Mouse (Mus musculus) midbrain, embryonic 12.5 days (tissue): ENCODE measurements around the gene Crocc. TPM values are rescaled to one million over a fixed set of nuclear protein-coding genes. Genes with fewer than 3 reads are reported as not detected.

Experiments used
- ATAC-seq: fragments of 200-750 bp; cut with Nextera tagmentation; 2 replicates; pipeline ENCODE4 v1.8.0; 2017; ENCODE audit warnings: low read depth, moderate TSS enrichment, moderate library complexity; ENCODE audit not compliant: low FRiP score
- H3K27ac ChIP-seq: fragments of 300-500 bp; sonication (generic); replicated peaks from 2 replicates; pipeline ENCODE4 v1.5.1; 2016; ENCODE audit warnings: mild to moderate bottlenecking
- H3K27me3 ChIP-seq: fragments of 300-500 bp; sonication (generic); 2 replicates; pipeline ENCODE4 v1.6.1; 2016; ENCODE audit warnings: mild to moderate bottlenecking
- H3K36me3 ChIP-seq: fragments of 300-500 bp; sonication (generic); 2 replicates; pipeline ENCODE4 v1.6.1; 2016
- H3K4me1 ChIP-seq: fragments of 300-500 bp; sonication (generic); 2 replicates; pipeline ENCODE4 v1.6.1; 2016
- H3K4me2 ChIP-seq: fragments of 300-500 bp; sonication (generic); replicated peaks from 2 replicates; pipeline ENCODE4 v1.6.1; 2016; ENCODE audit warnings: mild to moderate bottlenecking, moderate library complexity
- H3K4me3 ChIP-seq: fragments of 300-500 bp; sonication (generic); 2 replicates; pipeline ENCODE4 v1.5.1; 2016; ENCODE audit warnings: mild to moderate bottlenecking
- H3K9ac ChIP-seq: fragments of 300-500 bp; sonication (generic); replicated peaks from 2 replicates; pipeline ENCODE4 v1.6.1; 2016; ENCODE audit warnings: mild to moderate bottlenecking, moderate library complexity
- H3K9me3 ChIP-seq: fragments of 300-500 bp; sonication (generic); 2 replicates; pipeline ENCODE4 v1.6.1; 2016; ENCODE audit warnings: mild to moderate bottlenecking
- WGBS: fragments of 180-500 bp; shearing (Covaris S2); methylation state at CpG from one replicate; pipeline ENCODE4 v1.1.7; 2016; 5-methylcytosine and 5-hydroxymethylcytosine counted together
- polyA plus RNA-seq: library from polyadenylated mRNA; unstranded; fragments of >200 nt; fragmentation: Nextera tagmentation; extraction: Ambion mirVana; gene quantifications from 2 replicates; pipeline ENCODE4 v1.2.1, GENCODE M21; 2016

Crocc gene
- polyA plus RNA-seq, 1 experiment from 2014 or later: 14.2 TPM

GRCm38 (mm10) chr4:141064104-141064659 lies 3.8 kb upstream of the Crocc start:
- Histone ChIP-seq H3K4me1 (peaks cover 13% of the 10 kb centered on the region), H3K4me2 (no peak overlapping the region), H3K9ac (no peak overlapping the region), H3K36me3 (peaks cover 38% of the 10 kb centered on the region), H3K9me3 (no peaks in the 10 kb centered on the region), H3K4me3 (no peak overlapping the region), H3K27me3 (no peaks in the 10 kb centered on the region), H3K27ac (no peak overlapping the region)
- WGBS: 83% methylated on average over 4 of the region's 4 CpGs
- no peak for ATAC-seq

- peak overlapping the region; percentile 90 for H3K27ac ChIP-seq
- H3K27me3 ChIP-seq: no peaks in the 10 kb centered on the region
- no peak for ATAC-seq
- H3K9me3 ChIP-seq: no peaks in the 10 kb centered on the region
- peak overlapping the region; percentile 71 for H3K9ac ChIP-seq
- H3K4me1 ChIP-seq: peaks cover 20% of the 10 kb centered on the region
- H3K4me2 ChIP-seq: peak overlapping the region; percentile 75
- WGBS: under 1% methylated on average over 32 of the region's 32 CpGs
- peak overlapping the region; percentile 64 for H3K4me3 ChIP-seq
- H3K36me3 ChIP-seq: peaks cover 22% of the 10 kb centered on the region
Observed at GRCm38 (mm10) chr4:141059616-141060425, 529 bp downstream of the Crocc start.

GRCm38 (mm10) chr4:141058835-141059234 lies 1.5 kb downstream of the Crocc start:
- no peak overlapping the region for H3K4me2 ChIP-seq
- peaks cover 23% of the 10 kb centered on the region for H3K36me3 ChIP-seq
- no peaks in the 10 kb centered on the region for H3K27me3 ChIP-seq
- H3K9me3 ChIP-seq: no peaks in the 10 kb centered on the region
- H3K4me3 ChIP-seq: no peak overlapping the region
- no peak for ATAC-seq
- H3K4me1 ChIP-seq: peaks cover 27% of the 10 kb centered on the region
- H3K27ac ChIP-seq: 0 out of 2 replicates have a peak overlapping the region, but pooled peaks have one; percentile 15
- 76% methylated on average over 9 of the region's 9 CpGs for WGBS
- H3K9ac ChIP-seq: 0 out of 2 replicates have a peak overlapping the region, but pooled peaks have one; percentile 15

GRCm38 (mm10) chr4:141056970-141057369 lies 3.4 kb downstream of the Crocc start:
- H3K36me3 ChIP-seq: peaks cover 23% of the 10 kb centered on the region
- H3K9ac ChIP-seq: no peak overlapping the region
- H3K4me3 ChIP-seq: no peak overlapping the region
- no peak overlapping the region for H3K27ac ChIP-seq
- H3K4me2 ChIP-seq: no peak overlapping the region
- no peak for ATAC-seq
- H3K4me1 ChIP-seq: peaks cover 46% of the 10 kb centered on the region
- no peaks in the 10 kb centered on the region for H3K9me3 ChIP-seq
- WGBS: 93% methylated on average over 10 of the region's 10 CpGs
- H3K27me3 ChIP-seq: no peaks in the 10 kb centered on the region

- H3K4me1 ChIP-seq: peaks cover 54% of the 10 kb centered on the region
- no peaks in the 10 kb centered on the region for H3K9me3 ChIP-seq
- H3K4me2 ChIP-seq: peak overlapping the region; percentile 47
- H3K36me3 ChIP-seq: peaks cover 23% of the 10 kb centered on the region
- H3K27ac ChIP-seq: peak overlapping the region; percentile 74
- H3K4me3 ChIP-seq: peak overlapping the region; percentile 15; the same call in 1 of the 2 replicates
- H3K9ac ChIP-seq: peak overlapping the region; percentile 45
- WGBS: 10% methylated on average over 17 of the region's 17 CpGs
- peak; percentile 46 for ATAC-seq
- no peaks in the 10 kb centered on the region for H3K27me3 ChIP-seq
Observed at GRCm38 (mm10) chr4:141053568-141054161, 6.7 kb downstream of the Crocc start.

GRCm38 (mm10) chr4:141053138-141053537 lies 7.2 kb downstream of the Crocc start:
- peaks cover 23% of the 10 kb centered on the region for H3K36me3 ChIP-seq
- no peaks in the 10 kb centered on the region for H3K9me3 ChIP-seq
- peaks cover 57% of the 10 kb centered on the region for H3K4me1 ChIP-seq
- H3K4me3 ChIP-seq: peak overlapping the region; percentile 15; the same call in 1 of the 2 replicates
- 18% methylated on average over 8 of the region's 8 CpGs for WGBS
- H3K4me2 ChIP-seq: peak overlapping the region; percentile 47
- H3K9ac ChIP-seq: peak overlapping the region; percentile 45
- peak; percentile 13 for ATAC-seq
- H3K27me3 ChIP-seq: no peaks in the 10 kb centered on the region
- peak overlapping the region; percentile 74 for H3K27ac ChIP-seq

- H3K4me1 ChIP-seq: peaks cover 60% of the 10 kb centered on the region
- peaks cover 22% of the 10 kb centered on the region for H3K36me3 ChIP-seq
- H3K9ac ChIP-seq: no peak overlapping the region
- WGBS: 77% methylated on average over 12 of the region's 12 CpGs
- H3K4me2 ChIP-seq: peak overlapping the region; percentile 2; the same call in 1 of the 2 replicates
- no peak overlapping the region for H3K4me3 ChIP-seq
- no peaks in the 10 kb centered on the region for H3K27me3 ChIP-seq
- no peaks in the 10 kb centered on the region for H3K9me3 ChIP-seq
- no peak for ATAC-seq
- H3K27ac ChIP-seq: peak overlapping the region; percentile 74
Observed at GRCm38 (mm10) chr4:141052442-141052841, 7.9 kb downstream of the Crocc start.

GRCm38 (mm10) chr4:141049476-141049835 lies 10.9 kb downstream of the Crocc start:
- H3K4me1 ChIP-seq: peaks cover 72% of the 10 kb centered on the region
- 10% methylated on average over 4 of the region's 4 CpGs for whole genome bisulfite sequencing
- H3K4me3 ChIP-seq: no peak overlapping the region

GRCm38 (mm10) chr4:141048810-141049475 lies 11.4 kb downstream of the Crocc start:
- H3K36me3 ChIP-seq: peaks cover 17% of the 10 kb centered on the region
- H3K4me3 ChIP-seq: peak overlapping the region; percentile 1; the same call in 1 of the 2 replicates
- H3K27me3 ChIP-seq: no peaks in the 10 kb centered on the region
- 32% methylated on average over 17 of the region's 17 CpGs for WGBS
- H3K4me2 ChIP-seq: peak overlapping the region; percentile 44
- no peaks in the 10 kb centered on the region for H3K9me3 ChIP-seq
- ATAC-seq: peak; percentile 44
- peak overlapping the region; percentile 94 for H3K27ac ChIP-seq
- peak overlapping the region; percentile 48 for H3K9ac ChIP-seq
- H3K4me1 ChIP-seq: peaks cover 67% of the 10 kb centered on the region

More at GRCm38 (mm10) chr4:141049476-141049835, 10.9 kb downstream of the Crocc start:
- peak overlapping the region; percentile 44 for H3K4me2 ChIP-seq
- ATAC-seq: peak; percentile 72
- peaks cover 17% of the 10 kb centered on the region for H3K36me3 ChIP-seq
- no peaks in the 10 kb centered on the region for H3K9me3 ChIP-seq
- no peaks in the 10 kb centered on the region for H3K27me3 ChIP-seq
- peak overlapping the region; percentile 94 for H3K27ac ChIP-seq
- H3K9ac ChIP-seq: peak overlapping the region; percentile 48; the same call in 1 of the 2 replicates

- Histone ChIP-seq H3K4me3 (no peak overlapping the region), H3K9ac (no peak overlapping the region), H3K27ac (0 out of 2 replicates have a peak overlapping the region, but pooled peaks have one; percentile 2), H3K4me2 (0 out of 2 replicates have a peak overlapping the region, but pooled peaks have one; percentile 6), H3K9me3 (no peaks in the 10 kb centered on the region), H3K4me1 (peaks cover 35% of the 10 kb centered on the region), H3K36me3 (peaks cover 45% of the 10 kb centered on the region), H3K27me3 (no peaks in the 10 kb centered on the region)
- ATAC-seq: peak; percentile 53; the same call in 1 of the 2 replicates
- 25% methylated on average over 8 of the region's 8 CpGs for WGBS
Observed at GRCm38 (mm10) chr4:141044816-141045215, 15.5 kb downstream of the Crocc start.

GRCm38 (mm10) chr4:141041117-141041516 lies 19.2 kb downstream of the Crocc start:
- 49% methylated on average over 12 of the region's 12 CpGs for WGBS
- no peak overlapping the region for H3K9ac ChIP-seq
- no peak overlapping the region for H3K4me3 ChIP-seq
- peaks cover 65% of the 10 kb centered on the region for H3K36me3 ChIP-seq
- no peaks in the 10 kb centered on the region for H3K27me3 ChIP-seq
- H3K4me1 ChIP-seq: peaks cover 6% of the 10 kb centered on the region
- no peak for ATAC-seq
- H3K4me2 ChIP-seq: no peak overlapping the region
- no peaks in the 10 kb centered on the region for H3K9me3 ChIP-seq
- no peak overlapping the region for H3K27ac ChIP-seq
